Mouse (Mus musculus) ovary, postnatal 14 days (tissue): ENCODE measurements around the gene Minar1.

Experiments used
- DNase-seq: peaks from one replicate; pipeline ENCODE4 v3.0.0; 2022; ENCODE audit warnings: low spot score

Minar1 gene

GRCm38 (mm10) chr9:89623006-89623760, at the start of gene Minar1:
Minar1 (minus strand) TSS chr9:89623125.
- DNase-seq = no peak

- DNase-seq = no peak
Measured at GRCm38 (mm10) chr9:89669878-89670277, 47.0 kb upstream of the Minar1 start.

GRCm38 (mm10) chr9:89667306-89667942, 44.5 kb upstream of the Minar1 start:
- no peak for DNase-seq

GRCm38 (mm10) chr9:89650913-89651312, 28.0 kb upstream of the Minar1 start:
- DNase-seq = no peak

- DNase-seq = no peak
Measured at GRCm38 (mm10) chr9:89637453-89637852, 14.5 kb upstream of the Minar1 start.

- no peak for DNase-seq
Measured at GRCm38 (mm10) chr9:89622296-89623005, 474 bp downstream of the Minar1 start.

- no peak for DNase-seq
Measured at GRCm38 (mm10) chr9:89621750-89622149, 1.2 kb downstream of the Minar1 start.

- no peak for DNase-seq
Measured at GRCm38 (mm10) chr9:89620347-89620746, 2.6 kb downstream of the Minar1 start.

GRCm38 (mm10) chr9:89616946-89617345, 6.0 kb downstream of the Minar1 start:
- DNase-seq = no peak

- no peak for DNase-seq
Measured at GRCm38 (mm10) chr9:89610592-89610991, 12.3 kb downstream of the Minar1 start.

GRCm38 (mm10) chr9:89607321-89607720, 15.6 kb downstream of the Minar1 start:
- DNase-seq = no peak

- no peak for DNase-seq
Measured at GRCm38 (mm10) chr9:89606256-89606655, 16.7 kb downstream of the Minar1 start.

GRCm38 (mm10) chr9:89601891-89602290, 21.0 kb downstream of the Minar1 start:
- DNase-seq = no peak

- no peak for DNase-seq
Measured at GRCm38 (mm10) chr9:89600677-89601076, 22.2 kb downstream of the Minar1 start.

- DNase-seq = no peak
Measured at GRCm38 (mm10) chr9:89597071-89597470, 25.9 kb downstream of the Minar1 start.

GRCm38 (mm10) chr9:89596392-89596791, 26.5 kb downstream of the Minar1 start:
- no peak for DNase-seq

- DNase-seq = no peak
Measured at GRCm38 (mm10) chr9:89592391-89592790, 30.5 kb downstream of the Minar1 start.

- DNase-seq = no peak
Measured at GRCm38 (mm10) chr9:89578422-89578821, 44.5 kb downstream of the Minar1 start.

- no peak for DNase-seq
Measured at GRCm38 (mm10) chr9:89552663-89553062, 70.3 kb downstream of the Minar1 start.
